Mouse (Mus musculus) liver, postnatal 0 days (tissue): ENCODE data around the gene Agxt2.

Experiments used
- CTCF ChIP-seq: sonication (generic); IDR thresholded peaks from 2 replicates; pipeline ENCODE4 v1.5.1; 2016; ENCODE audit warnings: antibody characterized with exemption, low read depth
- EP300 ChIP-seq: IDR thresholded peaks from 2 replicates; pipeline ENCODE4 v1.6.1; 2016; ENCODE audit warnings: antibody characterized with exemption, low read depth, mild to moderate bottlenecking

- TF ChIP-seq CTCF (no peak), EP300 (no peak)
These were observed 46.5 kb upstream of the Agxt2 start for GRCm38 (mm10) chr15:10311826-10312225.
